Mouse (Mus musculus): ENCODE data around the gene Hjurp.
A peak's percentile ranks its signal among the peaks of the same experiment; 100 is the strongest.

Hjurp gene

DNA sequence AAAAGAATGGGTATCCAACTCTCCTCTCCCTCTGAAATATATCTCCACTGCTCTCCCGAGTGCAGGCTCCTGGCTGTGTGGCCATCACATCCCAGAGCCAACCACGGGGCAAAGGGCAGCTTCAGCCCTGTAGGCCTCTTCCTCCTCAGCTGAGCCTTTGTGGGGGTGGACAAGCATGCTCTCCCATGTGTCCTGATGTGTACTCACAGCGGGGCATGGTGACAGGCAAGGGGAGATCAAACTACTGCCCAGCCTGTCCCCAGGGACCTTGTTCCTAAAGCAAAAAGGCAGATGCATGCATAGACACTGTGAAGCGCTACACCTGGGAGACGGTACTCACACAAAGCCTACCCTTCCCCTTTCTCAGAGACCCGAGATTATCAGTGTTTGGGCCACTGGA lies 17.3 kb downstream of the Hjurp start:
- DNase-seq = no peak

DNA sequence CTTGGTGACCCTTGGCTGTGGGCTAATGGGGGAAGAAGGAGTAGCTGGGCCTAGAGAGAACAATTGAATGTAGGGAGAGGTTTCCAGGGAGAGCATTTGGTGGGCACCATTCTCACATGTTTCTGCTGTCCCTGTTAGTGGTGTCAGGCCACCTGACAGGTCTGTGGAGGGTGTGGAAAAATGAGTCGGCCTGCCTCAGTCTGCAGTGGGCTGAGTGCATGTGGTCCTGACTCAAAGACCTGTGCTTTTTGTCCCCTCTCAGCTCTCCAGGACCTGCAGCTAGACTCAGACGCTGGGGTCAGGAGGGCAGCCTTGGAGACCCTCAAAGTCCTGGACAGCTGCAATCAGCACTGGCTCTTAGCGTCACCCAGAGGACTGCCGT lies 17.8 kb downstream of the Hjurp start:
- DNase-seq = no peak

DNA sequence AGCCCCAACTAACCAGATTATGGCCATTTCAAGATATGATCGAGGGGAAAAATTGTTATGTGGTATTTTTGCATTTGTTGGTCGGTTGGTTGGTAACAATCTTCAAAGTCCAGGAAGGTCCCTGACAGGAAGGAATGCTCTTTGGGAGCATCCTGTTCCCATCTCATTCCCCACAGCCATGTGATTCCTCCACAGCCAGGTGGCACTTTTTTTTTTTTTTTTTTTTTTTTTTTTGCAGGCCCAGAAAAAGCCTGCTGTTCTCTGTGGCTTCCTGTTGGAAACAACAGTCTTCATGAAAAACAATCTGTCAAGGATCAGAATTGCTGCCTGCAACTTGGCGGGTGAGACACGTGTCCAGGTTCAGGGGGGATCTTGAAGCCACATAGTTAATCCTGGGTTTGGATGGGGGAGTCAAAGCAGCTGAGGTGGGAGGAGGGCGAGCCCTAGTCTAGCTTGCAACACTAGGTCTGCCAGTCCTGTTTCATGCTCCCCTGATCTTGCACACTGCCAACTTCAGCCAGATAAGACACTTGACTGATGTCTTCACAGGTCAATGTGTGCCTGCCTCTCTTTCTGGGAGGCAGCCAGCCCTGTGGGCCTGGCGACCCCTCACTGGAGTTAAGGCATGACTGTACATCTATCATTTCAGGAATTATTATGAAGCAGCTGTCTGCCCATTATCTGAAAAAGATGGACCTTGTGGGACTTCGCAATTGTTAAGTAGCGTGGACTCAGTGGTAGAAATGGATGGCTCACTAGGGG lies 18.4 kb downstream of the Hjurp start:
- DNase-seq = no peak

DNA sequence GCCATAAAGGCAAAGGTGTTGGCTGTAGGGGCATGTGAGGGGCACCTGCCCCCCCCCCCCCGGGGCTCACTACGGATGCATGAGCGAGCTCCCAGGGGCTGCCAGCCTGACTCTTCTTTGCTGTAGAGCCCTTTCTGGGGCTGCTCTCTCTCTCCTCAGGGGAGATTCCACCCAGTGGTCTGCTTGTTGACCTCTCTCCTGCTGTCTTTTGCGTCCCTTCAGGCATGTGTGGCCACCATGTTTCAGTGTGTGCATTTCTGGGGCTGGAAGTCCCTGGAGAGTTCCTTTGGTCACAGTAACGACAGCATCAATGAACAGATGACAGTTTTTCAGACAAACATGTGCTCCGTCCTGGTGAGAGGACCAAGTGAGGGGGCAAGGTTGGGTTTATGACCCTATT lies 19.1 kb downstream of the Hjurp start:
- DNase-seq = no peak

DNA sequence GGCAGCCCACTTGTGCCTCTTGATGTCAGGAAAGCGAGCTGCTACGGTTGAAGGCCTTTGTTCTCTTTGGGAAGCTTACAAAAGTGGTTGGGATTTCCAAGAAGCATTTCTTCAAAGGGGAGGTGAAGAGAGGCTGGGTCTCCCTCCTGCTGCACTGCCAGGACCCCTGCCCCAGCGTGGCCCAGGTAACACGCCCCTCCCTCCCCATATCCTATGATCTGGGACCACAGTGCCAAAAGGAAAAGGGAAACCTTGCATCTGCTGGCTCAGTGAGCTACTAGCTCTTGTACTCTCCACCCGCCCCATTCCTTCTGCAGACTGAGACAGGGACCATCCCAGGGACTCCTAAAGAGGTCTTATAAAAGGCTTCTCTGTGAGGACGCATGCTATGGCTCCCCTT lies 19.8 kb downstream of the Hjurp start:
- DNase-seq = no peak

DNA sequence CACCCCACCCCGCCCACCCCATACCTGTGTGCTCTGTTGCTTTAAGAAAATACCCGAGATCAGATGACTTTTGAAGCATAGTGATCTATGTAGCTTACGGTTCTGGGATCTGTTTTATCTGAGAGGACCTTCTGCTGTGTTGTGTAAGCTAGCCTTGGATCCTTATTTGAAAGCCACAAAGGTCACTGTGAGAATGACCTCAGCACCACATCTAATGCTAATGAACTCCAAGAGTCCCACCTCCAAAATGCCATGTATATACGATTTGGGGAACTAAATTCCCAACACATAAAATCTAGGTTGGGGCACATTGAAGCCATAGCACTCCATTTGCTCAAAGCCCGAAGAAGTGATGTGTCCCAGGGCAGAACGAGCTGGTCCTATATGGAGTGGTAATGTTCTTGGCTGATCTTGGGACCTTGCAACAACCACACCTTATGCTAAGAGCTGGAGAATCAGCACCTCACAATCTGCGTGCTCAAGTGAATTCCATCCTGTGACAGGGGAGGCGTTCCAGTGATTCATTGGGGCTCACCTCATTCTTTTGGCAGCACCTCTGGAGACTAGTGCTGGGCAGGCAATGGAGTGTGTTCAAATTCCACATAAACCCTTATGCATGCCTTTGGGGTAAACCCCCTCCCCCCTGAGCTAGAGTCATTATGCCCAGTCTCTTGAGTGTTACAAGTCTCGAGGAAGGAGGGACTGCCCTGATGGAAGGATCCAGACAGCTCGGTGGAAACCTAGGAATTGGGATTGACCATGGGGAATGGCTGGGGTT lies 20.4 kb downstream of the Hjurp start:
- no peak for DNase-seq

DNA sequence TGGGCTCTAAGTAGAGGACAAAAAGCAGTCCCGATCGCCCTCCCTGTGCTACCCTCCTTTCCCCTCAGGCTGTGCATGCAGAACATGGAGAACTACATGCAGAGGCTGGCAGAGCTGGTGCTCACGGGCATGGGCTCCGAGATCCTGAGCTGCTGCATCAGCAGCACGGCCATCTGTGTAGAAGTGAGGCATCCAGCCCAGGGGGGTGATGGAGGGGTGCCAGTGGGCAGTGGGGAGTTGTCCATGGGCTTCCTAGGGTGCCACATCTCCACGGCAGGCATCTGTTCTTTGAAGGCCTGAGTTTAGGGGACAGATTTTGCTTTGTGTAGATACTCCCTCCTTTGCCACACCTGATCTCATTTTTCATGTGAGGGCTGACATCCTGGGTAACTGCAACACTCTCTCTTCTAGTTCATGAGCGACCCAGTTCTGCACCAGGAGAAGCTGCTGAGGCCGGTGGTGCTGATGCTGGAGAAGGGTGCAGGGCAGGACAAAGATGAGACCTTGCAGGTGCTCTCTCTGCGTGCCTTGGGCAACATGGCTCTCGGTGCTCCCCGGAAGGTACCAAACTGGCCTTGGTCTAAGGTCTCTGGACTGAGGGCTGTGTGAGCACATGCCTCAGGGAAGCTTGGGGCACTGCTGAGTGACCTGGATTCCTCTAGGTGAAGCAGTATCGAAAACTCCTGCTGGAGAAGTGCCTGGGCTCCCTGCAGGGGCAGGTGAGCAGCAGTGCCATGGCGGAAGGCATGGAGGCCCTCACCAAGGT lies 21.3 kb downstream of the Hjurp start:
- no peak for DNase-seq

DNA sequence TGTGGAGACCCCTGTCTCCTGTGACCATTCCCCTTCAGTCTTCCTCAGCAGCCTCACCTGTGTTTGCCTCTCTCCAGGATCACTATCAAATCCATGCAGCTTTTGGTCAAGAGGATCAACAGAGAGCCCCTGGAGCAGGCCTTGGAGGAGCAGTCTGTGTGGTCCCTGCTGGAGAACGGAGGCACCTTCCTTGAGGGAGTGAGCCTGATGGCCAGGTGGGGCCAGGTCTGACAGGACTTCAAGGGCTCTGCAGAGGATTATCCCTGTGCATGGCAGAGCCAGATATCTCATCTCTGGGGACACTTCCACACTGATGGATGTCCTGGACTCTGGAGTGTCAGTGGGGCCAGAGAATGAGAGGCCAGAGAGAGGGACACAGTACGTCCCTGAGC lies 22.0 kb downstream of the Hjurp start:
- DNase-seq = no peak

DNA sequence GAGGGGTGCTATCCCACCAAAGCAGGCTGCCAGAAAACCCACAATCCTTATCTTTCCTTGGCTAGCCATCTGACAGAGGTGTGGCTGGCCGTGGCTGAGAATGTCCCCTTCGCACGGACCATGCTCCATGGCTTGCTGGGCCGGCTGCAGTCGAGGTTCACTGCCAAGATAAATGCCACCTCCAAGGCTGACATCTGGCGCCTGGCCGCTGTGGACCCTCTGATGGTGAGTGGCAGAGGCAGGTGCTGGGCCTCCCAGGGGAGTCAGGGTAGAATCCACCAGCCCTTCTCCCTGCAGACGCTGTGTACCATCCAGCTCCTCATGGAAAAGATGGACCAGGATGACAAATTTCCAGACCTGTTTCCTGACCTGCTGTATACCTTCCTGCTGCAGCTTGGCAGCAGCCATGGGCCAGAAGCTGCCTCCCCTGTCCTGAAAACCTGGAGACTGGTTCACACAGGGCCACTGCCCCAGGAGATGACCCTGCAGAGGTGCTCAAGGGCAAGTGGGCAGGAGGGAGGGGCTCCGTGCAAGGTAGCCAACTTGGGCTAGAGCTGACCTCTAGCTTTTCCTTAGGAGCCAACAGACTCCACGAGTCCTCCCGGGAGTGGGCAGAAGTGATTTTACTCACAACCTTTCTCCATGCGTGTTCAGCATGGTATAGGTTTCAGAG lies 22.5 kb downstream of the Hjurp start:
- no peak for DNase-seq

DNA sequence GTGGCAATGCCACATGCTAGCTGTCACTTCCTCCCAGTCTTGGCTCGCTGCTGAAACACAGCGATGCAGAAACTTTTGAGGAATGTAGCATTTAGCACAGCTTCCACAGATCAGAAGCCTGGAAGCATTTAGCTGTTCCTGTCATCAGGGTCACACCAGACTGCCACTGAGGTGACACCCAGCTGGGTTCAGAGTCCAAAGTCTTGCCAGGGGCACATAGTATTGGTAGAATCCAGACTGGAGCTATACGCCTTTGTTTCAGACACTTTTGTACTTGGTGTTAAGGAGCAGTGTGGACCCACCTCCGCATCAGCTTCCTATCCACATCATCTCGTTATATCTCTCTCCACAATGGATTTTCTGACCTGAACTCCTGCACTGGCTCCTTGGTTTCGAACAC lies 23.9 kb downstream of the Hjurp start:
- no peak for DNase-seq

DNA sequence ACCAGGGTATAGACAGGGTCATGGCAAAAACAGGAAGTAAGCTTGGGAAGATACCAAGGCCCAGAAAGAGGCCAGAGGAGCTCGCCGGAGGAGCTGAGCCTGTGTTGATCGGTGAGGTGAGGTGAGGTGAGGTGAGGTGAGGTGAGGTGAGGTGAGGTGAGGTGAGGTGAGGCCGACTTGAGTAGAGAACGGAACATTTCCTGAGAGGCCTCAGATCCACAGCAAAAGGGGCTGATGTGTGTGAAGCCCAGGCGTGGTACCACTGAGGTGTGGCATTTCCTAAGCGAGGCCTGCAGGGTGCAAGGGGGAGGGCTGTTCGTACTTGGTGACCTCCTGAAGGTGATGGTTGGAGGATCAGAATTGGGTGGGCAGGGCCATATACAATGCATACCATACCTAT lies 24.3 kb downstream of the Hjurp start:
- DNase-seq = no peak

DNA sequence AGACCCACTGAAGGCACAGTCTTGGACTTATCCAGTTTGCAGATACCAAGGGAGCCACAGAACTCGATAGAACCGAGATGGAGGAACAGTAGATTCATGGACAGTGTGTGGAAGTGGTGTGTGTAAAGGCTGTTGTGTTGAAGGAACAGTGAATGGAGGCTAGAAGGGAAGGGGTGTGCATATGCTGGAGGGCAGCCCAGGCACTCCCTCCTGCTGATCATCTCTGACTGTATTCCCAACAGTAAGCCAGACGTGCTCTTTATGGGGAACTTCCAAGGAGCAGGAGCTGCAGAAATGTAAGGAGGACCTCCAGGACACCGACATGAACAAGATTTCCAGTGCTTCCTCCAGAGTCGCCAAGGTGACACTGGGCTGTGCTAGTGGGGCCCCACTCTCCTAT lies 27.4 kb downstream of the Hjurp start:
- no peak for DNase-seq

DNA sequence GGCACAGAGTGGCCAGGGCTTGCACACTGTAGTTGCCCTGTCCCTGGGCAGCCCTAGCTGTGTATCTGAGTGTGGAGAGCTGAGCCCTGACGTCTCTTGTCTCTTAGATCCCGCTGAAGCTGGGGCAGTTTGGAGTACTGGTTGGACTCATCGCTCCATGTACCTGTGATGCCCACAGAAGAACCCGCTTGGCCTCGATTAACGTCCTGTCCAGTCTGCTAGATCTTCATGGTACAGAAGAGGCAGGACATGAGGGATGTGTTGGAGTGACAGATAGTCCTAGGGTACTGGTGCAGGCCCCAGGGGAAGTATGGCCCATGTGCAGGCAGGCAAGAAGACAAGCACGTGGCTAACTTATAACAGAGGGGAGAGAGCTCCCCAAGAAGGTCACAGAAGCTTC lies 27.8 kb downstream of the Hjurp start:
- no peak for DNase-seq

DNA sequence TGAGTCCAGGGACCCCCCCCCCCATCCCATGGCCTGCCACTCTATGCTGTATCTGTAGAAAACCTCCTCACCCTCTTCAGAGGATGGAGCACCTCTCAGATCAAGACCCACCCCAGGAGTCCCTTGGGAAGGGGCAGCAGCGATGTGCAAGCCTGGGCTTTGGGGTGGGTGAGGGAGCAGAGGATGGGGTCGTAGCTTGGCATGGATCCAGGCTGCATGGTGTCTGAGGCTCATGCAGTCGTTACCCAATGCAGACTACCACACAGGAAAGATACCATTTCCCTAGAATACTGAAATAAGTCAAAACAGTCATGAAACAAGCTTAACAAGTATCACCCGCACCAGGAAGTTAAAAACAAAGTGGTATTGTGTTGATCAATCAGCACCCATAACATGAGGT lies 28.8 kb downstream of the Hjurp start:
- DNase-seq = no peak

DNA sequence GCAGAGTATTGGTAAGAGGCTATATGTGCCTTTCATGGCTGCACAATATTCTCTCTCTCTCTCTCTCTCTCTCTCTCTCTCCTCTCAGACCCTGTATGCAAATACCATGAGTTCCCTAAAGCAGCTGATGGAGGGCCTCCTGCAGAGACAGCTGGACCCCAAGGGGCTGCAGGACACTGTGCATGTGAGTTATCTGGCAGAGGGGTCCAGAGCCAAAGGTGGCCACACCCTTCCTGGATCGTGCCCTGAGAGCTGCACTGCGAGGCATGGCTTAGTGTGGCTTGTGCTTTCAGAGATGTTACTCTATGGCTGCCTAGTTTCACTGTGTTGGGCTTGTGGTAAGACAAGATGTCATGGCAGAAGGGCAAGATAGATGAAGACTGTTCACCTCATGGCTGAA lies 29.8 kb downstream of the Hjurp start:
- no peak for DNase-seq

DNA sequence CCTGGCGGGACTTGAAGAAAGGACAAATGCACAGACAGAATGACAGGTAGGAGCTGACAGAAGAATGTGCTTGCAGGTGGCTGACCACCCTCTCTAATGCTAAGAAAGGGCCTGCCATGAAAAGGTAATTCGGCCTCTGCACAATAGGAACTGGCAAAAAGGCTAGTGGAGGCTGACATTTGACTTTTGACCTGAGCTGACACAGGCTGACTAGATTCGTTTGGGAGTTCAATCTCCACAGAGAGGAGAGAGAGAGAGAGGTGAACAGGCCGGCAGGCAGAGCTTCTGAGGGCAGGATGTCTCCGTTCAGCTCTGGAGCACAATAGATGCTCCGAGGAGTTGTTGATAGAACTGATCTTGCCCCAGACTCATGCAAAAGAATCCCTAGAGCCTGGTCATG lies 31.0 kb downstream of the Hjurp start:
- no peak for DNase-seq

DNA sequence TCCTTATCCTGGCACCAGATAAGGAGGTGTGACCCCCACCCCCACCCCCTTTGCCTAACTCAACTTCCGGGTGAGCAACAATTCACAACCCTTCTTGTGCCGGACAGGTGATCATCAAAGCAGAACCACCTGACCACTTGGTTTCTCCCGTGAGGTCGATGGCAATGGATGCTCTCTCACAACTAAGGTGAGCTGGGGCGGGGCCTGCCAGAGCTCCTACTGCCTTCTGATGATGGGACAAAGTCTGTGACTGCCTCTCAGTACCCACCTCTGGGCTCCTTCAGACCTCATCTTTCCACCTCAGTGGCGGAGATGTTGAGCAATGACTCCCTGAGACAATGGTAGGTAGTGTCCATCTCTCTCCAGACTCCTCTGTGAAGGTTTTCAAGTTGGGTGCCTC lies 31.6 kb downstream of the Hjurp start:
- DNase-seq = no peak

DNA sequence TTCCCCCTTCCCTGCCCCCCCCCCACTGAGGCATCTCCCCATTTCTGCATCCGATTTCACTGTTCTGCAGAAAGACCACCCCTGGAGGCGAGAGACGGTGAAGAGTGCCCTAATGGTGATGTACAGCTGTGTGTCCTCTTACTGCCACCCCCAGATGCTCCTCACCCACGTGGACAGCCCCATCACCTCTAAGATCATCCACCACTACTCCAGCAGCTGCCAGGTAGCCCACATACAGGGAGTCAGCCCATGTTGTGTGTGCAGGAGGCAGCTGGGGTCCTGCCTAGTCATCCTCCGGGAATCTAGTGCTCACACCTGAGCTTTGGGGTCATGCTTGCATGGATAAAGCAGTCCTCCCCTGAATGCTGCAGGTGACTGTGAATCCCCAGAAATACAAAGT lies 33.6 kb downstream of the Hjurp start:
- peak in 1 of 2 experiments; percentile 19 for DNase-seq

DNA sequence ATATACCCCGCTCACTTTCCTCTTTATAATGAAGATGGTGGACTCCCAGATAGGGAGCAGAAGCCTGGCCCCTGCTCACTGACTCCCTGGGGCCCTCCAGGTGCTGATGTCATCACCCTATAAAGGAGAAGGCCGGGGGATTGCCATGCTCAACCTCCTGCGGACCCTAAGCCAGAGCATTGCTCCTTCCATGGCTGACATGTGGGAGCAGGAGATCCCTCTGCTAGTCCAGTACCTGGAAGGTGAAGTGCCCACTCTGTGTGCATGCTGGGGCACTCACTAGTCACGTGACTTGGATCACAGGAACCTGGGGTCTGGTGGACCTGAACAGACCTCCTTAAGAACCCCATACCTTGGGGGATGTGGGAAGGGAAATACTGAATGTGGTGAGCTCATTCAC lies 36.9 kb downstream of the Hjurp start:
- DNase-seq = no peak

DNA sequence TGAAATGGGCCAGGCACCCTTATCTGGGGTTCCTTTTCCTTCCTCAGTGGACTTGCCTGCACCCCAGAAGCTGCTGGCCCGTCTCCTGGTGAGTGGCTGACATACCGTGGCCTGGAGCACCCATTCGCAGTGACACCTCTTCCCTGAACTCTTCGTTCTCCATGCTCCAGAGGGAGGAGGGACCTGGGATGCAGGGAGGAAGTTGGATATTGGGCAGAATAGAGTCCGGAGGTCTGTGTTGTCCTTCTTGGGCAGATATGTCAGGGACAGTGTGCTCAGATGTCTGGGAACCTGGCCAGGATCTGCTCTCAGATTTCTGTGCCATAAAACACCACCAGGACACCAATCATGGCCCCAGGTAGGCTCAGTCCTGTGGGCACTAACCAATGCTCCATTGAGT lies 37.4 kb downstream of the Hjurp start:
- DNase-seq = no peak

DNA sequence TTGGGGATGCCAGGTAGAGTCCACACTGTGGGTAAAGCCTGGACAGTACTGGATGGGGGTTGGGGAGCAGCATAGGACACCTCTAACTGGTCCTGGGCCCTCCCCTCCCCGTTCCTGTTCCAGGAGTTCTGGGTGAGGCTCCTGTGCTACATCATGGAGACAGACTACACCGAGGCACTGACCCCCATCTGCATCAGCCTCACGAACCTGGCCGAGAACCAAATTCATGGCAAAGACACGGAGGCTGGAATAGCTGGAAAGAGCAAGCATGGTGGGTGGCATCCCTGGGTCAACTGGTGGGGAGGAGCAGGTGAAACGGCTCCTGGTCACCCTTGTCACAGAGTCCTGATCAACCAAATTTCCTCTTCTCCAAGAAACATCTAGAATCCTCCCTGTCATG lies 38.7 kb downstream of the Hjurp start:
- no peak for DNase-seq

DNA sequence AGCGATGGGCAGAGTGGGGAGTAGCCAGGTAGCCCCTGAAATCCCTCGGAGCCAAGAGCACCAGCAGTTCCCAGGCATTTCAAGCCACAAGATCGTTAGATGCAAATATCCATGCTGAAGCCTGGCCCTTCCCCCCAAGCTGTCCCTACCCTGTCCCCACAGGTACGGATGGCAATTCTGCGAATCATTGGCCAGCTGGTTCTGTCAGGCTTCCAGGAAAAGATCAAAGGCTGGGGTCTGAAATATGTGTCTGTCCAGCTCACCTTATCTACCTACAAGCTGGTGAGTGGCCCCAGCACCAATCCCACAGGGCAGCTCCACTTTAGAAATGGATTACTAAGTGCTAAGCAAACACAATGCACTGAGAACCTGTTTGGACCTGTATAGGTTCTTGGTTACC lies 40.1 kb downstream of the Hjurp start:
- peak in 1 of 2 experiments; percentile 16 for DNase-seq

DNA sequence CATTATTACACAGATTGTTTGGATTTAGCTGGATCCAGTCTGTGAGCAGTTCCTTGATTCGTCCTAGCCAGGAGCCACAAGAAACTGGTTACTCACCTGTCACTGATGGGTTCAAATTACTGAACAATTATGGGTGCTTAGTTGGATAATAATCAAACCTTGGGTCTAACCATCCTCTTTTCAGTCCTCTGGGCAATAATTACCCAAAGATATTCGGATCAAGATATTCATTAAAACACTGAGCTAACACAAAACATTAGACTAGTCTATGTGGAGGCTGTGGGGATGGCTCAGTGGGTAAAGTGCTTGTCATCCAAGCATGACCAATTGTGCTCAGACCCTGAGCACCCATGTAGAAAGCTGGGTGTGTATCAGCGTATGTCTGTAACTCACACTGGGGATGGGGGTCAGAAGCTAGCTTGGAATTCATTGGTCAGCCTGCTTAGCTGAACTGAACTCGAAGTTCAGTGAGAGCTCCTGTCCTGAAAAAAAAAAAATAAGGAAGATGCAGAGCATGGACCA lies 41.5 kb downstream of the Hjurp start:
- DNase-seq = no peak
